Mouse (Mus musculus) forebrain, embryonic 12.5 days (tissue): ENCODE measurements at regions not wholly inside any gene's neighbourhood (a gene's known extent, or its start where the extent isn't known, plus 50 kb on each side); places are given as distances from the start of the nearest gene placed in this dataset.
A peak's percentile ranks its signal among the peaks of the same experiment; 100 is the strongest.

Source experiments
- ATAC-seq: fragments of 200-750 bp; cut with Nextera tagmentation; 2 replicates; pipeline ENCODE4 v1.8.0; 2017; ENCODE audit warnings: moderate TSS enrichment; ENCODE audit not compliant: low FRiP score
- H3K27ac ChIP-seq: fragments of 300-500 bp; sonication (generic); 2 replicates; pipeline ENCODE4 v1.5.1; 2016; ENCODE audit warnings: mild to moderate bottlenecking
- H3K27me3 ChIP-seq: fragments of 300-500 bp; sonication (generic); 2 replicates; pipeline ENCODE4 v1.6.1; 2016; ENCODE audit warnings: mild to moderate bottlenecking
- H3K36me3 ChIP-seq: fragments of 300-500 bp; sonication (generic); replicated peaks from 2 replicates; pipeline ENCODE4 v1.6.1; 2016; ENCODE audit warnings: mild to moderate bottlenecking
- H3K4me1 ChIP-seq: fragments of 300-500 bp; sonication (generic); 2 replicates; pipeline ENCODE4 v1.6.1; 2016
- H3K4me2 ChIP-seq: fragments of 300-500 bp; sonication (generic); 2 replicates; pipeline ENCODE4 v1.6.1; 2016; ENCODE audit warnings: mild to moderate bottlenecking, moderate library complexity
- H3K4me3 ChIP-seq: fragments of 300-500 bp; sonication (generic); replicated peaks from 2 replicates; pipeline ENCODE4 v1.5.1; 2016; ENCODE audit warnings: mild to moderate bottlenecking
- H3K9ac ChIP-seq: fragments of 300-500 bp; sonication (generic); 2 replicates; pipeline ENCODE4 v1.6.1; 2016; ENCODE audit warnings: mild to moderate bottlenecking
- H3K9me3 ChIP-seq: fragments of 300-500 bp; sonication (generic); 2 replicates; pipeline ENCODE4 v1.6.1; 2016
- WGBS: fragments of 180-500 bp; shearing (Covaris S2); methylation state at CpG from one replicate; pipeline ENCODE4 v1.1.7; 2016; 5-methylcytosine and 5-hydroxymethylcytosine counted together

DNA sequence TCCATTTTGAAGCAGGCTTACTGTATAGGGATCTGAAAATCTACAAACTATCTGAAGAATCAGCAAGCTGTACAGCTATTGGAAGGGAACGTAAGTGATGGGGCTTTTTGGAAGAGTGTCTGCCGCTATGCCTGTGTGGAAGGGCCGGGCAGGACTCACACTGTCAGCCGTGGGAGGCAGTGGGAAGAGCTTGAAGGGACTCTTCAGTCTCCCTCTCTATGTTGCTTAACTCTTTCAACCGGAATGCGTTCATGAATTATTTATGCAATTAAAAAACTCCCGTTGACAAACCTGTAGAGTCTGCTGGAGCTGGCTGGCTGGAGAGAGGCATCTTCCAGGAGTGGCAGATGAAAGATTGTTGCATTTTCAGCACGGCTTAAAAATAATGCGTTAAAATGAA, 243.4 kb downstream of the Foxo1 start:
- peak overlapping the region; percentile 51; the same call in 1 of the 2 replicates for H3K27ac ChIP-seq
- H3K4me1 ChIP-seq = peaks cover 14% of the 10 kb centered on the region
- H3K9ac ChIP-seq = no peak overlapping the region
- peak overlapping the region; percentile 17; the same call in 1 of the 2 replicates for H3K4me2 ChIP-seq
- peaks cover 34% of the 10 kb centered on the region for H3K27me3 ChIP-seq
- H3K4me3 ChIP-seq = no peak overlapping the region
- 26% methylated on average over 9 of the region's 9 CpGs for WGBS
- ATAC-seq = peak; percentile 70; the same call in 1 of the 2 replicates
- H3K36me3 ChIP-seq = no peaks in the 10 kb centered on the region
- H3K9me3 ChIP-seq = no peaks in the 10 kb centered on the region

DNA sequence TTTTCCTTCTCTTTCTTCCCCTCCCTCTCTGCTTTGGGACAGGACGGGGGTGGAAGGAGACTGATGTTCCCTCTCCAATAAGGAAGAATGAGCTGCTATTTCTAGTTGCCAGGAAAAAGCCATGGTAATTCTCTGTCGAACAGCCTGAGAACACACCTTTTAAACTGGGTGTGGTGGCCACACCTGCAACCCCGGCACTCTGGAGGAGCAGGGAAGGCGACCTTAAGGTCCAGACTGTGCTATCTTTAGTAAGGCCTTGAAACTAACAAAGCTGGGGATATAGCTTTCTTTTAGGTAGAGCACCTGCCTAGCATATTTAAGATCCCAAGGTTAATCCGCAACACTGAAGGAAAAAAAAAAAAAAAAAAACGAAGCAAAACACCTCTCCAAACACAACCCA, 242.7 kb downstream of the Foxo1 start:
- H3K27me3 ChIP-seq = peaks cover 28% of the 10 kb centered on the region
- H3K9me3 ChIP-seq = no peaks in the 10 kb centered on the region
- no peaks in the 10 kb centered on the region for H3K36me3 ChIP-seq
- H3K4me3 ChIP-seq = no peak overlapping the region
- ATAC-seq = no peak
- 73% methylated on average over 6 of the region's 6 CpGs for WGBS
- H3K4me2 ChIP-seq = no peak overlapping the region
- no peak overlapping the region for H3K9ac ChIP-seq
- no peak overlapping the region for H3K27ac ChIP-seq
- peaks cover 14% of the 10 kb centered on the region for H3K4me1 ChIP-seq

DNA sequence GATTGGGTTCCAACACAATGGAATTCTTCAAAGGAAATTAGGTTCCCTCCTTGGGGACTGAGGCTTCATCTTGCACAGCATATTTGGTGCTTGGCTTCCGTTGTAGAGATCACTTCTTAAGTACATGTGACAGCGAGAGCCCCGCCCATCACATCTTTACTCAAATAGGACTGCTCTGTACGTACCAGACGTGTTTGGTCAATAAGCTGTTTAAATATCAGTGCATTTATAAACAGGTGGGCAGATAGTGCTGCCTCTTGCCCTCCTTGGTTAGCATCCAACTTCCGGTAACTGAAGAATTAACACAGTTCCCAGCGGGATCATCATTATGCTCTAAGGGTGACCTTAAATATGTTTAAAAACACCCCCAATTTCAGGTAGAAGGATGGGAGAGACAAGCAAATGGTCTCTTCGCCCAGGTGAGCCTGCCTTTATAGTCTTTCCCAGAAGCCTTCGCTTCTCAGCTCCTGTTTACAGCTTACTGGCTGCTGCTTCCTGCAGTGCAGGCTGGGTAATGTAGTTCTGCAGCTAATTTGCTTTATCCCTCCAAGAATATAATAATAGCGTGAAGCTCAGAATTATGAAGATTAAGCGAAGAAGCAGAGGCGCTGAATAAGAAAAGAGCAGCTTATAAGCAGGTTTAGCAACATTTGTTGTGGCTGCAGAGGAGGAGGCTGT, 242.1 kb downstream of the Foxo1 start:
- peaks cover 27% of the 10 kb centered on the region for H3K27me3 ChIP-seq
- H3K36me3 ChIP-seq = no peaks in the 10 kb centered on the region
- H3K9me3 ChIP-seq = no peaks in the 10 kb centered on the region
- H3K9ac ChIP-seq = no peak overlapping the region
- peaks cover 14% of the 10 kb centered on the region for H3K4me1 ChIP-seq
- no peak overlapping the region for H3K27ac ChIP-seq
- H3K4me2 ChIP-seq = peak overlapping the region; percentile 33
- peak; percentile 33; the same call in 1 of the 2 replicates for ATAC-seq
- 67% methylated on average over 12 of the region's 12 CpGs for WGBS
- no peak overlapping the region for H3K4me3 ChIP-seq

DNA sequence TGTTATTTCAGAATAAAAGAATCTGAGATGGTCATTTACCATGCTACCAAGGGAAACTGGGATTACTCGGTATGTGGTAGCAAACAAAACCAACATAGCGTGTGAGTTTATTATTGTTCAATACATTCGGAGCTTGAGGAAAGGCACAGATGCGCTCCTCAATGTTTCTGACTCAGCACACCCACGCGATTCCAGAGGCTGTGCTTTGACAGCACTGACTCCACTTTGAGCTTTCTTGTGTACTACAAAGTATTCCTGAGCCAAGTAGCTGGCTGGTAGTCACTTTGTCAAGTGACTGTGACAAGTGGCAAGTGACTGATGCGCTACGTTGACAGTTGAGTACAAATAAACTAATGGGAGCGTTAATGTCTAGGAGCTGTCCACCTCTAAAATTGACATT, 235.8 kb downstream of the Foxo1 start:
- no peak overlapping the region for H3K27ac ChIP-seq
- no peak overlapping the region for H3K4me2 ChIP-seq
- no peak overlapping the region for H3K4me3 ChIP-seq
- no peaks in the 10 kb centered on the region for H3K4me1 ChIP-seq
- no peak for ATAC-seq
- no peaks in the 10 kb centered on the region for H3K9me3 ChIP-seq
- H3K36me3 ChIP-seq = no peaks in the 10 kb centered on the region
- H3K9ac ChIP-seq = no peak overlapping the region
- H3K27me3 ChIP-seq = peaks cover 10% of the 10 kb centered on the region; the same call in 1 of the 2 replicates
- 84% methylated on average over 9 of the region's 9 CpGs for WGBS

DNA sequence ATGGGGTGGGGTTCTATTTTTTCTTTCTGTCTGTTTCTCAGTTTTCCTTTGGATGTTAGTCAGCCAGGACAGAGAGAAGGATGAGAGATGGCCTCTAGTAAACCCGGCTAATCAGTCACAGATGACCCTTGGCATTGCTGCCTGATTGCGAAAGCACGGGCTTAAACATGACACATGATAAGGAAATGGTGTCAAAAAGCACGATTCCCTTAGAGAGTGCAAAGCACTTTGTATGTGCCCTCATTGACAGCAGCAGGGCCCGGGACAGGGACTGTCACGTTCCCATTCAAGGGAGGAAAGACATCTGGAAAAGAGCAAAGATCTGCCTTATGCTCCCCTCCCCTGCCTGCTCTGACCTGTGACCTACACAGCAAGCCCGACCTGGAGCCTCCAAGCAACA, 234.1 kb downstream of the Foxo1 start:
- no peak overlapping the region for H3K9ac ChIP-seq
- WGBS = 72% methylated on average over 7 of the region's 7 CpGs
- no peak overlapping the region for H3K4me2 ChIP-seq
- no peak overlapping the region for H3K27ac ChIP-seq
- no peaks in the 10 kb centered on the region for H3K36me3 ChIP-seq
- H3K9me3 ChIP-seq = no peaks in the 10 kb centered on the region
- H3K4me1 ChIP-seq = no peaks in the 10 kb centered on the region
- no peak for ATAC-seq
- no peak overlapping the region for H3K4me3 ChIP-seq
- H3K27me3 ChIP-seq = peaks cover 5% of the 10 kb centered on the region; the same call in 1 of the 2 replicates

DNA sequence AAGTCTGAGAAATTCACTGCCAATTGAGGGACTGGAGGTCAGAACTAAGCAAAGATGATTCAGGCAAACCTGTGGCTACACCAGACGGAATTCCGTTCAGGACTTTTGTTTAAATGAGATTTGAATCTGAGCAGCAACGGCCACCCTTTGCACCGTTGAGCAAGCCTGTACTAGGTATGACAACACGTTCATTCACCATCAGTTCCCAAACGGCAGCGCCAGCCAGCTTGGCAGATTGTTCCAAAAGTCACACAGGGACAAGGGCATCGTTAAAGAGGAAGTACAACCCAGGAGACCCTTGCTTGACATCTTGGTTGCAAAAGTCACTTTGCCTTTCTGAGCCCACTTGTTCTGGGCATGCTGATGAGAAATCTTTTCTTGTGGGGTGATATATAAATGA, 233.5 kb downstream of the Foxo1 start:
- no peak for ATAC-seq

DNA sequence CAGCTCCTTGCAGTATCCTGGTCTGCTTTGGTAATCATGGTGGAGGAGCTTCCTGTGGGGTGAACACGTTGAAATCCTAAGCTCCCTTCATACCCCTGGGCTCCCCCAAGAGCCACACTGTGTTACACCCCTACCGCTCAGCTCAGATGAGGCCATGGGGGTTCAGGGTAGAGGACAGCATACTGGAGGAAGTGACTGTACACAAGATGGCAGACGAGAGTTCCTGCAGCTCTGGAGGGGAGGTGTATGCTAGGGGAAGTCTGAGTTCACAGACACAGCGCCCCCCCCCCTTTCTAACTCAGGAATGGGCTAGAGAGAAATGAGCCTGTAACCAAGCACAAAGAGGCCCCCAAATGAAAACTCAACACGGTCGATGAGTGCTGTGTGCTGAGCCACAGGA, 231.9 kb downstream of the Foxo1 start:
- Histone ChIP-seq H3K4me2 (no peak overlapping the region), H3K36me3 (no peaks in the 10 kb centered on the region), H3K27ac (no peak overlapping the region), H3K4me3 (no peak overlapping the region), H3K9ac (no peak overlapping the region), H3K27me3 (peaks cover 1% of the 10 kb centered on the region; the same call in 1 of the 2 replicates), H3K9me3 (no peaks in the 10 kb centered on the region), H3K4me1 (no peaks in the 10 kb centered on the region)
- ATAC-seq = no peak
- WGBS = 85% methylated on average over 6 of the region's 6 CpGs

More for the DNA sequence above, 233.5 kb downstream of the Foxo1 start:
- H3K4me2 ChIP-seq = no peak overlapping the region
- no peak overlapping the region for H3K27ac ChIP-seq
- no peak overlapping the region for H3K4me3 ChIP-seq
- no peaks in the 10 kb centered on the region for H3K36me3 ChIP-seq
- H3K27me3 ChIP-seq = peaks cover 5% of the 10 kb centered on the region; the same call in 1 of the 2 replicates
- H3K9me3 ChIP-seq = no peaks in the 10 kb centered on the region
- no peak overlapping the region for H3K9ac ChIP-seq
- no peaks in the 10 kb centered on the region for H3K4me1 ChIP-seq
- WGBS = 86% methylated on average over 8 of the region's 8 CpGs

DNA sequence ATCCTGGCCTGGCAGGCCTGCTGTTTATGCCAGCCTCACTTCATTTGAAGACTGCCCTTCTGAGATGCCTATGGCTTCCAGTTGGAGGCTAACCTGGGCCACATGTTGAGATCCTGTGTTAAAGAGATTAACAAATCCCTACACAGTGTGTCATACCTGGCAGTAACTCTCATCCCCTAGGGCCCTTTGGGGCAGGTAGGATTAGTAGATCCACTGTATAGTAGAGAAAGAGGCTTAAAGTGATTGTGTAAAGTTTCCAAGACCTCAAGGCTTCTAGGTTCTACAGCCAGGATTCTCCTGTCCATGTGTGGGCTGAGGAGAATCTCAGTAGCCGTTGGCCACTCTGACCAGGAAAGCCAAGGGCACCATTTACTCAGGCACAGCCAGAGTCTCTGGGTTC, 231.4 kb downstream of the Foxo1 start:
- Histone ChIP-seq H3K9me3 (no peaks in the 10 kb centered on the region), H3K36me3 (no peaks in the 10 kb centered on the region), H3K9ac (no peak overlapping the region), H3K4me1 (no peaks in the 10 kb centered on the region), H3K4me2 (no peak overlapping the region), H3K4me3 (no peak overlapping the region), H3K27me3 (no peaks in the 10 kb centered on the region), H3K27ac (no peak overlapping the region)
- WGBS = 96% methylated on average over 1 of the region's 1 CpGs
- no peak for ATAC-seq

DNA sequence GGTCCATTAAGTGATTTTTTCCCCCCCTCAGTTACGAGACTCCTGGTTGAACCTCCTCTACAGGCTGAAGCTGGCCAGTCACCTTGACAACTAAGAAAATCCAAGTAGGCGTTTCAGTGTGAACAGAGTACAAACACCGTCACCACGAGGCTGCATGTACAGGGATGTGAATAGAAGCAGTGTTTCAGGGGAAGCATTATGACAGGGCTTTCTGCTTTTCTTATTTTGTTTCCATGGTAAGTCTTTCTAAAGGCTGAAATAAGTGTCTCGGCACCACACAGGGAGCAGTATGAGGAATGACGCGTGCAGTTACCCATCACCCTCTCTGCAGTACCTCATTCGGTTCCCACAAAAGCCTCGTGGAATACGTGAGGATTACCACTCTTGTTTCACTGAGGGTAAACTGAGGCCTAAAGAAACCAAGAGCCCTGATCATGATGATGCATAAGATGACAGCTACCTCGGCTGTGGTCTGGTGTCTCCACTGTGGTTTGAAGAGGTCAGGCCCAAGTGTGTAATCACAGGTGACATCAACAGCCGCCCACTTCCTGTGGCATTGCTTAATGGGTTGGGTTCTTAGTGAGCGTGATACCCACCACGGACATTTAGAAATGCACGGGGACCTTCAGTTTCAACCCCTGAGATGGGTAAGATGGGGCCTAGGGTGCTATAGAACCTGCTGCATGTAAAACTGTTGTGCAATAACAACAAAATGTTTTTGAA, 230.5 kb downstream of the Foxo1 start:
- Histone ChIP-seq H3K27me3 (no peaks in the 10 kb centered on the region), H3K27ac (no peak overlapping the region), H3K9me3 (no peaks in the 10 kb centered on the region), H3K9ac (no peak overlapping the region), H3K4me1 (no peaks in the 10 kb centered on the region), H3K36me3 (no peaks in the 10 kb centered on the region), H3K4me3 (no peak overlapping the region), H3K4me2 (no peak overlapping the region)
- 88% methylated on average over 15 of the region's 15 CpGs for WGBS
- ATAC-seq = no peak

DNA sequence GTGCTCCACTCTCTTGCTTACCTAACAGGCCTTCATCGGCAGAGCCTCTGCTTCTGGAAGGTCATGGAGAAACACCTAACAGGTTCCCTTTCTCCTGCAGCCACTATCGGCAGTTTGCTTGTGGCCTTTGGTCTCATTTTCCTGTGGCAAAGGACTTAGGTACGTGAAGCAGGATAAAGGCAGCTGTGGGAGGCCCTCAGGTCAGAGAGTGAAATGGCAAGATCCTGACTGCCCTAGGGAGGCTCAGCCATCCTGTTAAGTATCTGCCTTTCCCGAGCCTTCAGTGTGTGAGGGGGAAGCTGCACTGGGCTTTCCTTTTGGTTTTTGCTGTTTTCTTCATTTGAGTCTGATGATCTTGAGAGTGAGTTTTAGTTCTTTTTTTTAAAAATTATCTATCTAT, 228.8 kb downstream of the Foxo1 start:
- Histone ChIP-seq H3K27me3 (no peaks in the 10 kb centered on the region), H3K9ac (no peak overlapping the region), H3K27ac (no peak overlapping the region), H3K4me3 (no peak overlapping the region), H3K4me1 (no peaks in the 10 kb centered on the region), H3K4me2 (no peak overlapping the region), H3K36me3 (no peaks in the 10 kb centered on the region), H3K9me3 (no peaks in the 10 kb centered on the region)
- ATAC-seq = no peak
- 81% methylated on average over 4 of the region's 4 CpGs for WGBS

DNA sequence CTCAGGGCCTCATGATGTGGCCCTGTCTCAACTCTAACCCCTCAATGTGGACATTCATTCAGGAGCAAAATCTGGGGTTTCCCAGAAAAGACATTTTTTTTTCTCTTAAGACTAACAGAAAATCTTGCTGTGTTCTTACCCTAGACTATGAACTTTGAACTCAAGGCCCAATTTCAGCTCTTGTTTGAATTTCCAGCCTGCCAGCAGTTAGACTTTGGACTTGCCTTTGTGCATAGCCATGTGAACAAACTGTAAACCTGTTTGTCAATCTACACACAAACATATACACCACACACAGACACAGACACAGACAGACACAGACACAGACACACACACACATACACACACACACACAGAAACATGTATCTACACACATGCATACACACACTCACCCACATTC, 227.3 kb downstream of the Foxo1 start:
- H3K4me1 ChIP-seq = no peaks in the 10 kb centered on the region
- no peak for ATAC-seq
- no peak overlapping the region for H3K9ac ChIP-seq
- H3K27me3 ChIP-seq = no peaks in the 10 kb centered on the region
- H3K9me3 ChIP-seq = no peaks in the 10 kb centered on the region
- H3K27ac ChIP-seq = no peak overlapping the region
- no peak overlapping the region for H3K4me2 ChIP-seq
- no peaks in the 10 kb centered on the region for H3K36me3 ChIP-seq
- no peak overlapping the region for H3K4me3 ChIP-seq

DNA sequence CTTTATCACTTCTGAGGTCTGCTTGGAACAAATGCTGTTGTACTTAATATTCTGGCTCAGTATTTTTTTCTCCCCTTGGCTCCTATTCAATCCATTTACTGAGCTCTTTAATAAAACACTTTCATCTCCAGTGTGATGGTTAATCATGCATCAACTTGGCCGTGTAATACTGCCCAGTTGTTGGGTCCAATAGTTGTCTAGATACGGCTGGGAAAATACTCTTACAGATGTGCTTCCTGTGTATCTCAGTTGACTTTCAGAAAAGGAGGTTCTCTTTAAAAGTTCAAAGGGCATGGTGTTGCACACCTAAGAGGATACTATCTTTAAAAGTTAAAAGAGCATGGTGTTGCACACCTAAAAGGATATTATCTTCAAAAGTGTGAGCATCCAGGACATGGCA, 226.8 kb downstream of the Foxo1 start:
- Histone ChIP-seq H3K4me1 (no peaks in the 10 kb centered on the region), H3K9me3 (no peaks in the 10 kb centered on the region), H3K4me3 (no peak overlapping the region), H3K36me3 (no peaks in the 10 kb centered on the region), H3K9ac (no peak overlapping the region), H3K4me2 (no peak overlapping the region), H3K27me3 (no peaks in the 10 kb centered on the region), H3K27ac (no peak overlapping the region)
- ATAC-seq = no peak
- 70% methylated on average over 2 of the region's 2 CpGs for WGBS

DNA sequence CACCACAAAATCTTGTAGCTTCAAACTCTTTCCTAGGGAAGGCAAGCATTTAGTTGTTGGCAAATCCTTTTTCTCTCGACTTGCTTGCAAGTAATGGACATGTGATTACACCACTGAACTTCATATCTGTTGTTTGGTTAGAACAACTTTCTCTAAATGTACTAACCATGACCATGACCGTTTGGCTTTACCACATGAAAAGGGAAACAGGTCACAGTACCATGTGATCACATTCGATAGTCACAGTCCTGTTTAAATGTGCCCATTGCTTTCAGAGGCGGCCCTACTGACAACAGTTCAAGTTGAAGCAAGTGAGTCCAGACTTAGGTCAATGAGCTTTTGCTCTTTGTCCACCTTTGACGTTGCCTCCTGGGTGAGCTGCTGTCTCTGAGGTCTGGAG, 211.1 kb downstream of the Foxo1 start:
- Histone ChIP-seq H3K27me3 (no peaks in the 10 kb centered on the region), H3K9ac (no peak overlapping the region), H3K4me2 (no peak overlapping the region), H3K27ac (no peak overlapping the region), H3K4me3 (no peak overlapping the region), H3K9me3 (no peaks in the 10 kb centered on the region), H3K36me3 (no peaks in the 10 kb centered on the region), H3K4me1 (no peaks in the 10 kb centered on the region)
- no peak for ATAC-seq
- WGBS = 87% methylated on average over 5 of the region's 5 CpGs
